Mouse (Mus musculus): ENCODE measurements around the gene Dync1i2. TPM values are rescaled to one million over a fixed set of nuclear protein-coding genes. Genes with fewer than 3 reads are reported as not detected.

Dync1i2 gene
- total and polyA plus RNA-seq, 3 experiments: 22.9 to 74.3 (median 38.6) TPM

DNA sequence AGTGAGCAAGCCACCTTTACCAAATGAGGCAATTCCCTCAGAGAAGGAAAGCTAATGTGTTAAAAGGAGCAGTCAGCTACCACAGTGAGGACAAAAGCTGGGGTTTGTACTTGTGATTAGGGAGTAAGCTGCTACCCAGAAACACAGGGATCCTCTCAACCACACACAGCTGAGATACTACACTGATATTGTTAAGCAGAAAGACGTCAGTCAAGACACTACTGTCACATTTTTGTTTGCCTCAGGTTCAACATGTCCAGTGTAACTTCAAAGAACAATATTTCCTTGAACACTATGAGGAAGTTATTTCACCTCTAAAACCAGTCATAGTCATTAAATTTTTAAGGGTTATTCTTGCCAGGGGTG lies 34.3 kb upstream of the Dync1i2 start:
- Histone ChIP-seq H3K9me3 (replicated peaks; ENCODE audit: low read length) (no peaks in the 10 kb centered on the region), H3K27ac (ENCODE audit: insufficient read depth, low read depth) (no peak overlapping the region), H3K27me3 (replicated peaks) (no peaks in the 10 kb centered on the region), H3K36me3 (replicated peaks in 1 of 2; ENCODE audit: control insufficient read depth in 1 of 2, insufficient read depth in 1 of 2, low read length in 1 of 2) (no peaks in the 10 kb centered on the region), H3K4me2 (ENCODE audit: insufficient read depth, low read depth, poor library complexity, severe bottlenecking) (no peak overlapping the region), H3K79me2 (replicated peaks; ENCODE audit: control insufficient read depth, extremely low read depth, insufficient read depth, poor library complexity, severe bottlenecking) (no peaks in the 10 kb centered on the region), H3K4me1 (ENCODE audit: control insufficient read depth in 1 of 2, insufficient read depth in 2 of 2) (peaks cover 0 to 16% of the 10 kb centered on the region in 2 experiments; a peak in 2 of 4 replicates), H3K9ac (ENCODE audit: insufficient read depth, low read depth) (no peak overlapping the region), H3K4me3 (replicated peaks in 1 of 3; ENCODE audit: low read depth in 2 of 3, low read length in 2 of 3, poor library complexity in 1 of 3) (no peak overlapping the region)
- TF ChIP-seq CTCF (conservative IDR thresholded peaks at IDR 0.05 in 1 of 2, IDR thresholded peaks at IDR 0.05 in 1 of 2; ENCODE audit: low read depth in 2 of 2, low read length in 2 of 2): no peak
- TF ChIP-seq ETS1 (conservative IDR thresholded peaks at IDR 0.05; ENCODE audit: low read depth, low read length): no peak
- no peak for TF ChIP-seq EP300 (IDR thresholded peaks at IDR 0.05; ENCODE audit: low read length)
- TF ChIP-seq JUN (IDR thresholded peaks at IDR 0.05; ENCODE audit: insufficient read depth, low read depth, low read length): no peak
- TF ChIP-seq E2F4 (IDR thresholded peaks at IDR 0.05; ENCODE audit: insufficient replicate concordance, low read depth, low read length): no peak
- no peak for TF ChIP-seq CHD1 (IDR thresholded peaks at IDR 0.05; ENCODE audit: low read depth, low read length)
- no peak for TF ChIP-seq MAFK (IDR thresholded peaks at IDR 0.05; ENCODE audit: insufficient replicate concordance, low read length)
- TF ChIP-seq SIN3A (IDR thresholded peaks at IDR 0.05; ENCODE audit: low read length): no peak
- no peak for TF ChIP-seq CHD2 (IDR thresholded peaks at IDR 0.05; ENCODE audit: low read length)
- TF ChIP-seq RAD21 (IDR thresholded peaks at IDR 0.05; ENCODE audit: low read depth, low read length): no peak
- no peak for TF ChIP-seq USF2 (conservative IDR thresholded peaks at IDR 0.05; ENCODE audit: low read depth, low read length)
- TF ChIP-seq ELF1 (IDR thresholded peaks at IDR 0.05; ENCODE audit: low read depth, low read length): no peak
- no peak for TF ChIP-seq GABPA (IDR thresholded peaks at IDR 0.05; ENCODE audit: insufficient replicate concordance, low read depth, low read length)
- TF ChIP-seq MXI1 (IDR thresholded peaks at IDR 0.05; ENCODE audit: low read depth, low read length): no peak
- no peak for TF ChIP-seq MAZ (IDR thresholded peaks at IDR 0.05; ENCODE audit: low read depth, low read length)
- TF ChIP-seq ZKSCAN1 (IDR thresholded peaks at IDR 0.05; ENCODE audit: borderline replicate concordance, low read depth, low read length): no peak
- no peak for TF ChIP-seq RCOR1 (conservative IDR thresholded peaks at IDR 0.05; ENCODE audit: low read depth, low read length)
- DNase-seq (ENCODE audit: extremely low read depth): no peak
- dilution Hi-C loops (cut with MboI; ENCODE audit: extremely low pct_ligation_motif_present, extremely low pct_unique_long_range_greater_than_20kb, low sequenced_read_pairs): no loop called here
- in situ Hi-C loops (cut with MboI; ENCODE audit: low pct_ligation_motif_present, low pct_unique_long_range_greater_than_20kb, low sequenced_read_pairs): no loop called here

DNA sequence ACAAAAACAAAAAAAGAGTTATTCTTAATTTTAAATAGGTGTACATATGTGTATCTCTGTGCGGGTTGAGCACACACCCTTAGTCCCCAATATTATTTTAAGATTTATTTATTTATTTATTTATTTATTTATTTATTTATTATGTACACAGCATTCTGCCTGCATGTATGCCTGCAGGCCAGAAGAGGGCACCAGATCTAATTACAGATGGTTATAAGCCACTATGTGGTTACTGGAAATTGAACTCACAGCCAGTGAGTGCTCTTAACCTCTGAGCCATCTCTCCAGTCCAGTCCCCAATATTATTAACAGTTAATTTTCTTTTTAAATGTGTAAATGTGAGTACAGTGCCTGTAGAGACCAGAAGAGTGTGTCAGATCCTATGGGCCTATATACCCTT lies 33.7 kb upstream of the Dync1i2 start:
- H3K4me2 ChIP-seq (ENCODE audit: insufficient read depth, low read depth, poor library complexity, severe bottlenecking): no peak overlapping the region

More for the DNA sequence above, 33.7 kb upstream of the Dync1i2 start:
- TF ChIP-seq TCF12 (IDR thresholded peaks at IDR 0.05; ENCODE audit: low read depth, low read length) (no peak), MYC (IDR thresholded peaks at IDR 0.05; ENCODE audit: low read depth, low read length) (no peak), HCFC1 (IDR thresholded peaks at IDR 0.05; ENCODE audit: low read depth, low read length) (no peak)
- in situ Hi-C loops (cut with MboI; ENCODE audit: low pct_ligation_motif_present, low pct_unique_long_range_greater_than_20kb, low sequenced_read_pairs): no loop called here
- Histone ChIP-seq H3K36me3 (replicated peaks in 1 of 2; ENCODE audit: control insufficient read depth in 1 of 2, insufficient read depth in 1 of 2, low read length in 1 of 2) (no peaks in the 10 kb centered on the region), H3K4me1 (ENCODE audit: control insufficient read depth in 1 of 2, insufficient read depth in 2 of 2) (peaks cover 0 to 16% of the 10 kb centered on the region in 2 experiments; a peak in 2 of 4 replicates), H3K9ac (ENCODE audit: insufficient read depth, low read depth) (no peak overlapping the region), H3K79me2 (replicated peaks; ENCODE audit: control insufficient read depth, extremely low read depth, insufficient read depth, poor library complexity, severe bottlenecking) (no peaks in the 10 kb centered on the region), H3K9me3 (replicated peaks; ENCODE audit: low read length) (no peaks in the 10 kb centered on the region), H3K27me3 (replicated peaks) (no peaks in the 10 kb centered on the region), H3K27ac (ENCODE audit: insufficient read depth, low read depth) (no peak overlapping the region), H3K4me3 (replicated peaks in 1 of 3; ENCODE audit: low read depth in 2 of 3, low read length in 2 of 3, poor library complexity in 1 of 3) (no peak overlapping the region)
- dilution Hi-C loops (cut with MboI; ENCODE audit: extremely low pct_ligation_motif_present, extremely low pct_unique_long_range_greater_than_20kb, low sequenced_read_pairs): no loop called here
- DNase-seq (ENCODE audit: extremely low read depth): no peak
